Comparison of ENCODE assay signal across 11 mouse cellular contexts in the genomic region with DNA sequence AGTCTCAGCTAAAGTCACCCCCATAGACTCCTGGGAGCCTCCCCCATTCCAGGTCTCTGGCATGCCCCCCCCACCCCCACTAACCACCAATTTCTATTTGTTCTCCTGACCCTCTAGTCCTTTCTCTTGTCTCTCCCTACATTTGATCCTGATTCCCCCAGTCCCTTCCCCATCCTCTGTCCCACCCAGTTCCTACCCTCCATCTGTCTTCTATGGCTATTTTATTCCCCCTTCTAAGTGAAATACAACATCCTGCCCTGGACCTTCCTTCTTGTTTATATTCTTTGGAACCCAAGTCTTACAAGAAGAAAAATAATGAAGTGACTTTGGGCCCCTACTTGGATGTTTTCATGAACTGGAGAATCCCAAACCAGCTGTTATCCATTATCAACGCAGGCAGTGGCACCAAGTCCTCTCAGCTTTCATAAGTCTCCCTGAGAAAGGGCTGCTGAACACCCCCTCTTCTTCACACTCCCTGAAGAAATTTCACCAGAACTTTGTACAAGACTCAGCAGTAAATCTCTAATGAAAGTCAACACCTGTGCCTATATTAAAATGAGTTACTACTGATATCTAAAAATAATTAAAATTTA.
"Had no signal": no experiment of that assay in that cellular context is flagged by ENCODE, and none has a peak within 500 bp of the region (broad histone marks: within the 10 kb centered on the region; RNA-seq: fewer than 3 reads in every experiment).

No protein-coding gene starts in this region.

- H3K27me3 ChIP-seq: hindbrain, embryonic 13.5 days; intestine, embryonic 15.5 days; limb, embryonic 15.5 days; liver, embryonic 12.5 days; midbrain, embryonic 12.5 days; neural tube, embryonic 13.5 days had no signal

- H3K4me2 ChIP-seq: hindbrain, embryonic 13.5 days; intestine, embryonic 15.5 days; limb, embryonic 15.5 days; liver, embryonic 12.5 days; midbrain, embryonic 12.5 days; neural tube, embryonic 13.5 days had no signal

- H3K36me3 ChIP-seq: hindbrain, embryonic 13.5 days; intestine, embryonic 15.5 days; limb, embryonic 15.5 days; liver, embryonic 12.5 days; midbrain, embryonic 12.5 days; neural tube, embryonic 13.5 days had no signal

- DNase-seq: layer of hippocampus, adult 9-11 months; layer of hippocampus, postnatal 36 days; right cerebral cortex, postnatal 14 days; thymus, postnatal 36 days had no signal

- H3K4me1 ChIP-seq: hindbrain, embryonic 13.5 days; intestine, embryonic 15.5 days; limb, embryonic 15.5 days; liver, embryonic 12.5 days; midbrain, embryonic 12.5 days; neural tube, embryonic 13.5 days had no signal

- H3K9ac ChIP-seq: hindbrain, embryonic 13.5 days; intestine, embryonic 15.5 days; limb, embryonic 15.5 days; liver, embryonic 12.5 days; midbrain, embryonic 12.5 days; neural tube, embryonic 13.5 days had no signal

- H3K27ac ChIP-seq: hindbrain, embryonic 13.5 days; intestine, embryonic 15.5 days; limb, embryonic 15.5 days; liver, embryonic 12.5 days; midbrain, embryonic 12.5 days; neural tube, embryonic 13.5 days had no signal

- H3K9me3 ChIP-seq: hindbrain, embryonic 13.5 days; intestine, embryonic 15.5 days; limb, embryonic 15.5 days; liver, embryonic 12.5 days; midbrain, embryonic 12.5 days; neural tube, embryonic 13.5 days had no signal

- H3K4me3 ChIP-seq: hindbrain, embryonic 13.5 days; intestine, embryonic 15.5 days; limb, embryonic 15.5 days; liver, embryonic 12.5 days; midbrain, embryonic 12.5 days; neural tube, embryonic 13.5 days had no signal

- ATAC-seq: intestine, embryonic 15.5 days; liver, embryonic 12.5 days; midbrain, embryonic 16.5 days had no signal
